Mouse (Mus musculus) right cerebral cortex, postnatal 14 days (tissue): ENCODE measurements at regions not wholly inside any gene's neighbourhood (a gene's known extent, or its start where the extent isn't known, plus 50 kb on each side); places are given as distances from the start of the nearest gene placed in this dataset.

Experiments
- DNase-seq: peaks from one replicate; pipeline ENCODE4 v3.0.0; 2022

- DNase-seq = no peak
Measured at GRCm38 (mm10) chr12:27786716-27787291, 444.4 kb upstream of the Sox11 start.

- DNase-seq = no peak
Measured at GRCm38 (mm10) chr12:27780801-27781200, 438.4 kb upstream of the Sox11 start.

GRCm38 (mm10) chr12:27765948-27766347, 423.6 kb upstream of the Sox11 start:
- DNase-seq = no peak

- no peak for DNase-seq
Measured at GRCm38 (mm10) chr12:27759016-27759415, 416.6 kb upstream of the Sox11 start.

- DNase-seq = no peak
Measured at GRCm38 (mm10) chr12:27757641-27758040, 415.3 kb upstream of the Sox11 start.

GRCm38 (mm10) chr12:27724619-27725200, 382.3 kb upstream of the Sox11 start:
- no peak for DNase-seq

GRCm38 (mm10) chr12:27680459-27680858, 338.1 kb upstream of the Sox11 start:
- DNase-seq = no peak

GRCm38 (mm10) chr12:27673404-27673803, 331.0 kb upstream of the Sox11 start:
- DNase-seq = no peak

GRCm38 (mm10) chr12:27670650-27671084, 328.3 kb upstream of the Sox11 start:
- DNase-seq = no peak

GRCm38 (mm10) chr12:27670190-27670589, 327.8 kb upstream of the Sox11 start:
- no peak for DNase-seq

GRCm38 (mm10) chr12:27669542-27669941, 327.2 kb upstream of the Sox11 start:
- DNase-seq = no peak

- no peak for DNase-seq
Measured at GRCm38 (mm10) chr12:27666456-27666855, 324.1 kb upstream of the Sox11 start.

- no peak for DNase-seq
Measured at GRCm38 (mm10) chr12:27663126-27663525, 320.8 kb upstream of the Sox11 start.

- no peak for DNase-seq
Measured at GRCm38 (mm10) chr12:27662723-27663122, 320.3 kb upstream of the Sox11 start.

GRCm38 (mm10) chr12:27657536-27657935, 315.2 kb upstream of the Sox11 start:
- peak; percentile 5 for DNase-seq

GRCm38 (mm10) chr12:27653541-27653940, 311.2 kb upstream of the Sox11 start:
- no peak for DNase-seq

- DNase-seq = no peak
Measured at GRCm38 (mm10) chr12:27648602-27649001, 306.2 kb upstream of the Sox11 start.

- DNase-seq = no peak
Measured at GRCm38 (mm10) chr12:27646497-27647307, 304.3 kb upstream of the Sox11 start.

- DNase-seq = no peak
Measured at GRCm38 (mm10) chr12:27619616-27620015, 277.2 kb upstream of the Sox11 start.

- DNase-seq = no peak
Measured at GRCm38 (mm10) chr12:27604061-27604679, 261.8 kb upstream of the Sox11 start.

- peak; percentile 67 for DNase-seq
Measured at GRCm38 (mm10) chr12:27599149-27599548, 256.8 kb upstream of the Sox11 start.

- no peak for DNase-seq
Measured at GRCm38 (mm10) chr12:27597878-27598277, 255.5 kb upstream of the Sox11 start.

- DNase-seq = peak; percentile 6
Measured at GRCm38 (mm10) chr12:27597322-27597721, 254.9 kb upstream of the Sox11 start.

GRCm38 (mm10) chr12:27595576-27595975, 253.2 kb upstream of the Sox11 start:
- DNase-seq = no peak
